Mouse (Mus musculus) NIH3T3 (cell line): ENCODE measurements at regions not wholly inside any gene's neighbourhood (a gene's known extent, or its start where the extent isn't known, plus 50 kb on each side); places are given as distances from the start of the nearest gene placed in this dataset.

Source experiments
- DNase-seq: peaks from one replicate; pipeline ENCODE4 v3.0.0-alpha.2; 2012; ENCODE audit warnings: low read depth

GRCm38 (mm10) chr9:47438976-47439375 lies 91.0 kb upstream of the Cadm1 start:
- no peak for DNase-seq

DNA sequence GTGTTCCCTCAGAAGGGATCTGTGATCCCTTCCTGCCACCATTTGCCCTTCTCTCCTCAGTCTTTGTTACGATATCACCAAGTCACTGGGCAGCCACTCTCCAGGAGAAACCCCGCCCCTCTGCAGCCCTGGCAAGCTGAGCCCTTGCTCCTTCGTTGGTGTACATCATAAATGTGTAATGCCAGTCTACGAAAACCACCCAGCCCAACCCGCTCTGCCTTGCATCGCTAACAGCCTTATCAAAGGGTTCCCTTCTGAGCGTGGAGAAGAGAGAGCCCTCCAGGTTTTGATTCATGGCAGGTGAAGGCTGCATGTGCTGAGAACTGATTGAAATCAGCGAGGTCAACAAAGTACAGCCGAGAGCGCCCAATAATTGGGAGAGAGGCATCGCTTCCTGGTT lies 90.5 kb upstream of the Cadm1 start:
- DNase-seq = no peak

GRCm38 (mm10) chr9:47440128-47440527 lies 89.8 kb upstream of the Cadm1 start:
- DNase-seq = no peak

DNA sequence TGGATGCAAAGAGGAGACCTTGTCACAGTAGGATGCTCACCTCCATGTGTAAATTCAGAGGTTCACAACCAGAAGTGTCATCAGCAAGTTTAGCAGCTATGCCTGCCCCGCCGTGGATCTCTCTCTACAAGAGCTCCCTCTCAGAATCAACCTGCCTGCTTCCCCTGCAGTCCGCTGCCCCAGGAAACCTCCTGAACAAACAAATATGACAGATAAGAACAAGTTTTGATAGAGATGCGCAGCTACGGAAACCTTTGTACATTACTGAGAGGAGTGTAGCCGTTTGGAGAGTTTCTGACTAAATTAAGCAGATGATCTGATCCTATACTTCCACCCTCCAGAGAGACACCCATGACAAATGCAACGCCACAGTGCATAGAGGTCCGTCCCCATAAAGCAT lies 88.8 kb upstream of the Cadm1 start:
- DNase-seq = no peak

GRCm38 (mm10) chr9:47444168-47444567 lies 85.8 kb upstream of the Cadm1 start:
- no peak for DNase-seq

- no peak for DNase-seq
These were observed 85.2 kb upstream of the Cadm1 start for GRCm38 (mm10) chr9:47444752-47445151.

GRCm38 (mm10) chr9:47445332-47445731 lies 84.6 kb upstream of the Cadm1 start:
- DNase-seq = no peak

DNA sequence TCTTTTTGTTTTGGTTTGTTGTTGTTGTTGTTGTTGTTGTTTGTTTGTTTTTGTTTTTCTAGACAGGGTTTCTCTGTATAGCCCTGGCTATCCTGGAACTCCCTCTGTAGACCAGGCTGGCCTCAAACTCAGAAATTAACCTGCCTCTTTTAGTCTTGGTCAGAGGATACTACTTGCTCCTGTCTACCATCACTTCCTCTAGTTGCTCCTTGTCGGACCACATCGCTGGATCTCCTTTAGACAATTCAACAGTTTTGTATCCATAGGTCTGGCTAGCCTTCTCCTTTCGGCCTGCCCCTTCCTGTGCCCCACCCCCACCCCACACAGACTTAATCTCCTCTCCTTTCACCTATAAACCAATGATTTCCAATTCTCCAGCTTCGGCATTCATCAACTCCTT lies 77.2 kb upstream of the Cadm1 start:
- no peak for DNase-seq

- DNase-seq = no peak
These were observed 71.1 kb upstream of the Cadm1 start for GRCm38 (mm10) chr9:47458721-47459418.

DNA sequence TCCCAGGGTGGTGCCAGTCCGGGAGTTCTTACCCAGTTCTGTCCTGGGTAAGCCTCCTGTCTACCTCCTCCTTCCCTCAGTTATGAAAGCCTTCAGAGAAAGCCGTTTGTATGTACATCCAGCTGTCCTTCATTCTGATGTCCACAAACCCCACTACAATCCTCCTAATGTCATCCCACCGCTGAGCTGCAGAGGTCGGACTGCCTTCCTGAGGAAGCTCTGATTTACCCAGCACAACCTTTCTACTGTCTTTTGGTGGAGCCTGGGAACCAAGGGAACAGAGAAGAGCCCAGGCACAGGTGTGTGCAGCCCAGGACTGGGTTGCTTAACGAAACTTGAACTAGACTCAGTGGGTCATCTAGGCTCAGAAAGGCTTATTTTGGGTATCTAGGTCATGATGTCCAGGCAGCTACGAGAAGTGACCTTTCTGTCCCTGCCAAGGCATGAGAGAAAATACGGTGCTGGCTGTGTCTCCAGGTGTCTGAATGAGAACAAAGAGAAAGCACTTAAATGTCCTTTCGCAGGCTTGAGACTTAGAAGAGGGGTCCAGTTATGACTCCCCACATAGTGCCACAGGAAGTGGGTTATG lies 70.4 kb upstream of the Cadm1 start:
- no peak for DNase-seq

- no peak for DNase-seq
These were observed 69.7 kb upstream of the Cadm1 start for GRCm38 (mm10) chr9:47460241-47460640.

- no peak for DNase-seq
These were observed 68.1 kb upstream of the Cadm1 start for GRCm38 (mm10) chr9:47461915-47462314.

DNA sequence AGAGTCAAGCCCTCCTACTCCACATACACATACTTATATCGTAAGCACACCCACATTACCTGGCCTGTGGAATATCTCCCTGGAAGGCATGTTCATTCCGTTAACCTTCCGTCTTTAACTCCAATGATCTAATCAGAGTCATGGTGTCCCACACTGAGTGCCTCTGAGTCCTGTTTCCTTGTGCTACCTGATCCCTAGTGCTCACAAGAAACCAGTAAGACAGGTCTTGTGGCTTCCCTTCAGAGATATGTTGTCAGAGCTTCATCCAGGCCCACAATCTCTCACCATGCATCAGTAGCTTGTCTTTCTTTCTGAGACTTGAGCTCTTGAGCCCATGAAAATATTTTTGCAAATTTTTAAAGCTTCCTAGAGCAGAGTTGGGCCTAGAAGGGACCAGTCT lies 63.2 kb upstream of the Cadm1 start:
- no peak for DNase-seq

GRCm38 (mm10) chr9:47467815-47468214 lies 62.2 kb upstream of the Cadm1 start:
- DNase-seq = no peak

- DNase-seq = no peak
These were observed 60.4 kb upstream of the Cadm1 start for GRCm38 (mm10) chr9:47469576-47469975.

GRCm38 (mm10) chr9:47470741-47471140 lies 59.2 kb upstream of the Cadm1 start:
- DNase-seq = no peak

GRCm38 (mm10) chr9:47471767-47472420 lies 58.1 kb upstream of the Cadm1 start:
- no peak for DNase-seq

- DNase-seq = no peak
These were observed 56.1 kb upstream of the Cadm1 start for GRCm38 (mm10) chr9:47473776-47474365.

- DNase-seq = no peak
These were observed 55.2 kb upstream of the Cadm1 start for GRCm38 (mm10) chr9:47474776-47475175.

GRCm38 (mm10) chr9:47477889-47478288 lies 52.1 kb upstream of the Cadm1 start:
- DNase-seq = no peak
